Comparison of ENCODE assay signal across 16 mouse cellular contexts in the genomic region with DNA sequence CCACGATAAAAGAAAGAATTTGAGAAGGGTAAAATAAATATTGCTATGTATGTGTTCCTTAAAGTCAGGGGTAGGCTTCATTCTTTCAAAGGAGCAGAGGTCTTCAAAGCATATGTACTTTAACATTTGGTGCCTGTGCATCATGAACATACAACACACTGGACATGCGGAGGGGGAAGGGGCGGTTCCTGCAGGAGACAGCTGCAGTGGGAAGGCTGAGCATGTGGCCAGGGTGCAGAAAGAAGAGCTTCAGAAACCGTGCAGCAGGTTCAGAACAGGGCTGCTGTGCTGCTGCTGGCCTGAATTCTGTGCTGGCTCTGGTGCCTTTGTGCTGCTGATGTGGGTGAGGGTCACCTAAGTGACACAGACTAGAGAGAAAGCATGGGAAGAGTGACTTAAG.
A peak's percentile ranks its signal among the peaks of the same experiment; 100 is the strongest.
DNase-seq lines count a peak whose midpoint lies in the region; ATAC-seq and TF ChIP-seq lines count a peak whose summit lies in the region.
"Had no signal": no experiment of that assay in that cellular context is flagged by ENCODE, and none has a peak within 500 bp of the region (broad histone marks: within the 10 kb centered on the region; RNA-seq: fewer than 3 reads in every experiment).

No protein-coding gene starts in this region.

- TF ChIP-seq POLR2A in myocyte (IDR thresholded peaks at IDR 0.05; ENCODE audit: insufficient read length, low read depth) = no peak

- 70% methylated on average over 4 of the region's 4 CpGs for WGBS in hindbrain, embryonic 15.5 days
- WGBS in hindbrain, embryonic 16.5 days = 64% methylated on average over 4 of the region's 4 CpGs
- WGBS in midbrain, embryonic 14.5 days = 73% methylated on average over 4 of the region's 4 CpGs
- WGBS in midbrain, embryonic 15.5 days = 69% methylated on average over 4 of the region's 4 CpGs

- H3ac ChIP-seq in myocyte (ENCODE audit: control insufficient read depth, insufficient read length) = no peak overlapping the region

- H3K79me2 ChIP-seq in myocyte (ENCODE audit: control insufficient read depth, insufficient read depth) = peaks cover 88% of the 10 kb centered on the region

- H3K4me2 ChIP-seq in hindbrain, embryonic 15.5 days = no peak overlapping the region
- H3K4me2 ChIP-seq in hindbrain, embryonic 16.5 days (ENCODE audit: low read length) = no peak overlapping the region
- H3K4me2 ChIP-seq in midbrain, embryonic 14.5 days (ENCODE audit: low read length) = no peak overlapping the region
- no peak overlapping the region for H3K4me2 ChIP-seq in midbrain, embryonic 15.5 days
- no peak overlapping the region for H3K4me2 ChIP-seq in myocyte (ENCODE audit: low read depth)
- H3K4me2 ChIP-seq: intestine, embryonic 15.5 days had no signal

- peak; percentile 88 for DNase-seq in heart, adult 11 months
- no peak for DNase-seq in heart, adult 9 months (ENCODE audit: low spot score in 2 of 2)
- no peak for DNase-seq in midbrain, embryonic 14.5 days
- DNase-seq in gastrocnemius, postnatal 25 days = no peak
- DNase-seq: cerebellum, adult 2 months; embryo, embryonic 11 days; gastrocnemius, postnatal 14 days; kidney, postnatal 14 days; lung, postnatal 4 days; right cerebral cortex, postnatal 25 days had no signal

- H3K9me3 ChIP-seq in hindbrain, embryonic 15.5 days = no peaks in the 10 kb centered on the region
- no peaks in the 10 kb centered on the region for H3K9me3 ChIP-seq in hindbrain, embryonic 16.5 days (ENCODE audit: control insufficient read depth, low read length)
- H3K9me3 ChIP-seq in midbrain, embryonic 14.5 days (ENCODE audit: control insufficient read depth, low read length) = no peaks in the 10 kb centered on the region
- H3K9me3 ChIP-seq in midbrain, embryonic 15.5 days = no peaks in the 10 kb centered on the region
- H3K9me3 ChIP-seq: intestine, embryonic 15.5 days had no signal

- 0 out of 2 replicates have a peak overlapping the region, but pooled peaks have one; percentile 45 for H3K27ac ChIP-seq in hindbrain, embryonic 15.5 days (replicated peaks)
- no peak overlapping the region for H3K27ac ChIP-seq in hindbrain, embryonic 16.5 days (ENCODE audit: low read depth, low read length)
- H3K27ac ChIP-seq in midbrain, embryonic 14.5 days (replicated peaks; ENCODE audit: low read depth, low read length) = 0 out of 2 replicates have a peak overlapping the region, but pooled peaks have one; percentile 38
- no peak overlapping the region for H3K27ac ChIP-seq in midbrain, embryonic 15.5 days
- H3K27ac ChIP-seq: intestine, embryonic 15.5 days; liver, embryonic 14.5 days had no signal

- peaks cover 17% of the 10 kb centered on the region for H3K4me1 ChIP-seq in hindbrain, embryonic 15.5 days (replicated peaks)
- H3K4me1 ChIP-seq in hindbrain, embryonic 16.5 days (ENCODE audit: control insufficient read depth, insufficient read depth, low read depth, low read length) = peaks cover 2% of the 10 kb centered on the region
- peaks cover 4% of the 10 kb centered on the region; the same call in 1 of the 2 replicates for H3K4me1 ChIP-seq in midbrain, embryonic 14.5 days (ENCODE audit: control insufficient read depth, insufficient read depth, low read length)
- peaks cover 7% of the 10 kb centered on the region for H3K4me1 ChIP-seq in midbrain, embryonic 15.5 days

- H3K36me3 ChIP-seq in hindbrain, embryonic 15.5 days = no peaks in the 10 kb centered on the region
- H3K36me3 ChIP-seq in hindbrain, embryonic 16.5 days (ENCODE audit: control insufficient read depth, insufficient read depth, low read length) = no peaks in the 10 kb centered on the region
- no peaks in the 10 kb centered on the region for H3K36me3 ChIP-seq in midbrain, embryonic 14.5 days (ENCODE audit: control insufficient read depth, insufficient read depth, low read length)
- H3K36me3 ChIP-seq in midbrain, embryonic 15.5 days (replicated peaks) = no peaks in the 10 kb centered on the region
- peaks cover 4% of the 10 kb centered on the region for H3K36me3 ChIP-seq in myocyte (ENCODE audit: control insufficient read depth, insufficient read depth)
- H3K36me3 ChIP-seq: intestine, embryonic 15.5 days had no signal

- H3K9ac ChIP-seq in hindbrain, embryonic 15.5 days = no peak overlapping the region
- H3K9ac ChIP-seq in hindbrain, embryonic 16.5 days (ENCODE audit: low read depth, low read length) = no peak overlapping the region
- no peak overlapping the region for H3K9ac ChIP-seq in midbrain, embryonic 14.5 days (replicated peaks; ENCODE audit: low read length)
- H3K9ac ChIP-seq in midbrain, embryonic 15.5 days = no peak overlapping the region
- H3K9ac ChIP-seq: intestine, embryonic 15.5 days; liver, embryonic 14.5 days had no signal

- no peaks in the 10 kb centered on the region for H3K27me3 ChIP-seq in hindbrain, embryonic 15.5 days
- H3K27me3 ChIP-seq in hindbrain, embryonic 16.5 days (replicated peaks; ENCODE audit: control insufficient read depth, insufficient read depth, low read length) = no peaks in the 10 kb centered on the region
- no peaks in the 10 kb centered on the region for H3K27me3 ChIP-seq in midbrain, embryonic 14.5 days (ENCODE audit: control insufficient read depth, insufficient read depth, low read length)
- no peaks in the 10 kb centered on the region for H3K27me3 ChIP-seq in midbrain, embryonic 15.5 days (replicated peaks)
- no peaks in the 10 kb centered on the region for H3K27me3 ChIP-seq in myocyte (ENCODE audit: control insufficient read depth, insufficient read depth, insufficient read length)
- H3K27me3 ChIP-seq: intestine, embryonic 15.5 days had no signal

- H3K4me3 ChIP-seq in hindbrain, embryonic 15.5 days = no peak overlapping the region
- no peak overlapping the region for H3K4me3 ChIP-seq in hindbrain, embryonic 16.5 days (ENCODE audit: low read length)
- H3K4me3 ChIP-seq in midbrain, embryonic 14.5 days (replicated peaks; ENCODE audit: low read depth, low read length) = no peak overlapping the region
- H3K4me3 ChIP-seq in midbrain, embryonic 15.5 days = no peak overlapping the region
- no peak overlapping the region for H3K4me3 ChIP-seq in myocyte
- H3K4me3 ChIP-seq: intestine, embryonic 15.5 days had no signal

- no peak for ATAC-seq in hindbrain, embryonic 15.5 days (ENCODE audit: low FRiP score, low read depth)
- ATAC-seq in hindbrain, embryonic 16.5 days = no peak
- ATAC-seq in midbrain, embryonic 14.5 days (ENCODE audit: low FRiP score, low TSS enrichment) = no peak
- ATAC-seq in midbrain, embryonic 15.5 days (replicated peaks) = no peak
- ATAC-seq: intestine, embryonic 15.5 days had no signal

TF ChIP-seq in myocyte, 11 proteins besides CTCF, POLR2A, EP300 and RAD21:
- TF ChIP-seq TCF12 (IDR thresholded peaks at IDR 0.05; ENCODE audit: insufficient read depth, poor library complexity, severe bottlenecking) = no peak
- TF ChIP-seq E2F4 (IDR thresholded peaks at IDR 0.05; ENCODE audit: insufficient read depth) = no peak
- peak; percentile 69 to 89 (median 81) for TF ChIP-seq MYOD1 (IDR thresholded peaks at IDR 0.05; ENCODE audit: control insufficient read depth in 1 of 3, insufficient read length in 2 of 3, low read depth in 2 of 3)
- TF ChIP-seq MYOG (IDR thresholded peaks at IDR 0.05; ENCODE audit: control insufficient read depth in 1 of 3, insufficient read depth in 1 of 3, insufficient read length in 2 of 3, low read depth in 2 of 3) = peak; percentile 70 to 92 (median 85)

Comparison
In these comparisons a context has a peak if more than half of its experiments do, and no peak if none do; other contexts are left out.
1. H3K27ac ChIP-seq: peak in hindbrain, embryonic 15.5 days (single experiment) and midbrain, embryonic 14.5 days (single experiment); none in hindbrain, embryonic 16.5 days (single experiment) and midbrain, embryonic 15.5 days (single experiment).